Mouse (Mus musculus): Measurements from ENCODE around the gene Itpkb. TPM values are rescaled to one million over a fixed set of nuclear protein-coding genes. Genes with fewer than 3 reads are reported as not detected.
A peak's percentile ranks its signal among the peaks of the same experiment; 100 is the strongest.

The Itpkb gene
- polyA plus RNA-seq, 1 experiment from 2014 or later, result 14.5 TPM

DNA sequence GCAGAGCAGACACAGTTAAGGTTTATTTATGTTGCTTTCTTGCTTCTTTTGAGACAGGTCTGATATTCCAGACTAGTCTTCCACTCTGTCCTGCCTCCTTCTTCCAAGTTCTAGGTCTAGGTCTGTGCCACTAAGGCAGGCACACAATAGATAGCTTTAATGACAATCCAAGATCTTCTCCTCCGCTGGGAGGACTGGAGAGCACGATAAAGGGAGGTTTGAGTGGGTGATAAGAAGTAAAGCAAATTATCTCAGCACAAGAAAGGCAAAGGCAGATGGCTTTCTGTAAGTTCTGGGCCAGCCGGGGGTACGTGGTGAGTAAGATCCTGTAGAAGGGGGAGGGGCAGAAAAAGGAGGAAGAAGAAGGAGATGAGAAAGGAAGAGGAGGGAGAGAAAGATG lies 12.8 kb upstream of the Itpkb start:
- 83% methylated on average over 4 of the region's 4 CpGs for WGBS
- ATAC-seq (ENCODE audit: insufficient number of reproducible peaks, insufficient read depth, low FRiP score, low TSS enrichment, low read depth), result no peak
- no peaks in the 10 kb centered on the region for H3K27me3 ChIP-seq
- H3K4me2 ChIP-seq, result no peak overlapping the region
- no peak overlapping the region for H3K4me3 ChIP-seq (replicated peaks)
- peaks cover 26% of the 10 kb centered on the region for H3K4me1 ChIP-seq (replicated peaks)
- no peaks in the 10 kb centered on the region for H3K36me3 ChIP-seq
- no peak overlapping the region for H3K9ac ChIP-seq (replicated peaks)
- no peaks in the 10 kb centered on the region for H3K9me3 ChIP-seq
- no peak overlapping the region for H3K27ac ChIP-seq

DNA sequence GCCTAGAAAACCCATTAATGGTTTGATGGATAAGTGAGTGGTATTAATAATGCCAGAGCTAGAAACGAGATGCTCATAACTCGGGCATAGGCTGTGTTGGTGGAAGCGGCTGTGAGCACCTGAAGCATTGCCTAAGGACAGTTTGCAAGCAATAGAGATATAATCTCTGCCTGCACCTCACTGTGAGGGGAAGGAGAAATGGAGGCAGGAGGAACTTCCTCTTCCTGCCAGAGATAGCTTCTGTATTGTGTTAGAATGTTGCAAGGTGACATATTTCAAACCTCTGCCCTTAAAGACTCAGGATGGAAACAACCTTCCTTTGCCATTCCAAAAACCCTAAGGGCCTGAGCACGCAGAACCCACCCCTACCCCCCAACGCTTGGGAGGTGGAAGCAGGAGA lies 11.9 kb upstream of the Itpkb start:
- Histone ChIP-seq H3K27ac (no peak overlapping the region), H3K9ac (replicated peaks) (no peak overlapping the region), H3K27me3 (no peaks in the 10 kb centered on the region), H3K9me3 (no peaks in the 10 kb centered on the region), H3K4me1 (replicated peaks) (peaks cover 18% of the 10 kb centered on the region), H3K4me3 (replicated peaks) (no peak overlapping the region), H3K36me3 (no peaks in the 10 kb centered on the region), H3K4me2 (no peak overlapping the region)
- 81% methylated on average over 5 of the region's 5 CpGs for WGBS
- no peak for ATAC-seq (ENCODE audit: insufficient number of reproducible peaks, insufficient read depth, low FRiP score, low TSS enrichment, low read depth)

DNA sequence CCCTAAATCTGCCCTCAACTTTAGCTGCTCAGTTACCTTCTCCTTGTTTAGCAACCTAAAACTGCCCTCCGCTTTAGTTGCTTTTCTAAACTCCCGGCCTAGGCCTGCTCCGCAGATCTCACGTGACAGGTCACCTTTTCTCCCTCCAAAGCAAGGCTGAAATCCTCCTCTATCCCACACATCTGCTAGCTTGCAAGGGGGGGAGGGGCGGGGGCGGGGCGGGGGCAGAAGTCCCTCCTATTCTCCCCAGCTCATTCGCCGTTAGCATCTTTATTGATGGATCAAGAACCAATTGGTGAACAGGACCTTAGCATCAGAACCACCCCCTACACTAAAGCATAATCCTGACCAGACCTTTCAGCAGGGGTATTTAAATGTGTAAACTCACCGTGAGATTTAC lies 10.4 kb upstream of the Itpkb start:
- H3K36me3 ChIP-seq, result no peaks in the 10 kb centered on the region
- no peak overlapping the region for H3K27ac ChIP-seq
- peaks cover 9% of the 10 kb centered on the region; the same call in 1 of the 2 replicates for H3K4me1 ChIP-seq (replicated peaks)
- no peak overlapping the region for H3K4me3 ChIP-seq (replicated peaks)
- 7% methylated on average over 10 of the region's 10 CpGs for WGBS
- peak; percentile 89 for ATAC-seq (ENCODE audit: insufficient number of reproducible peaks, insufficient read depth, low FRiP score, low TSS enrichment, low read depth)
- H3K9ac ChIP-seq (replicated peaks), result no peak overlapping the region
- H3K9me3 ChIP-seq, result no peaks in the 10 kb centered on the region
- no peaks in the 10 kb centered on the region for H3K27me3 ChIP-seq
- peak overlapping the region; percentile 31 for H3K4me2 ChIP-seq

DNA sequence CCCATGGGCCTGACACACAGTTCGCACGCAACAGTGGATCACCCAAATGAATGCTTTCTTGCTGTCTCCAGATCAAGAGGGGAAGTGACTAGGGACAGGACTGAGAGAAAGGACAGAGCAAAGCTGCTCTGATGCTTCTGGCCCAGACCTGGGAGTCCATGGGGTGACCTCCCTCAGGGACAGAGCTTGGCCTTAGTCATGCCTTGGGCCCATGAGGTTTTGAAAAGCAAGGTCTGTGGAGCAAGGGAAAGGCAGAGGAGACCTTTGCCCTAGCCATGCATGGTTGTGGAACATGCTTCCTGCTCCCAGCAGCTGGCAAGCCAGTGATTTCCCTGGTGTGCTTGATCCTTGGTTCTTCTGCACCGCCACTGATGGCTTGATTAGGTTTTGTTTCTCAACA lies 7.4 kb upstream of the Itpkb start:
- ATAC-seq (ENCODE audit: insufficient number of reproducible peaks, insufficient read depth, low FRiP score, low TSS enrichment, low read depth), result no peak
- 93% methylated on average over 3 of the region's 3 CpGs for WGBS
- no peak overlapping the region for H3K9ac ChIP-seq (replicated peaks)
- no peaks in the 10 kb centered on the region for H3K27me3 ChIP-seq
- no peaks in the 10 kb centered on the region for H3K36me3 ChIP-seq
- H3K4me3 ChIP-seq (replicated peaks), result no peak overlapping the region
- no peak overlapping the region for H3K4me2 ChIP-seq
- peaks cover 9% of the 10 kb centered on the region; the same call in 1 of the 2 replicates for H3K4me1 ChIP-seq (replicated peaks)
- H3K9me3 ChIP-seq, result no peaks in the 10 kb centered on the region
- H3K27ac ChIP-seq, result no peak overlapping the region

- H3K4me1 ChIP-seq (replicated peaks), result peaks cover 9% of the 10 kb centered on the region; the same call in 1 of the 2 replicates
- no peaks in the 10 kb centered on the region for H3K36me3 ChIP-seq
- no peak overlapping the region for H3K9ac ChIP-seq (replicated peaks)
- no peak overlapping the region for H3K4me3 ChIP-seq (replicated peaks)
- ATAC-seq (ENCODE audit: insufficient number of reproducible peaks, insufficient read depth, low FRiP score, low TSS enrichment, low read depth), result no peak
- H3K4me2 ChIP-seq, result no peak overlapping the region
- no peaks in the 10 kb centered on the region for H3K9me3 ChIP-seq
- H3K27ac ChIP-seq, result no peak overlapping the region
- no peaks in the 10 kb centered on the region for H3K27me3 ChIP-seq
- 91% methylated on average over 5 of the region's 5 CpGs for WGBS
These were observed 6.8 kb upstream of the Itpkb start for GRCm38 (mm10) chr1:180323491-180323890.

GRCm38 (mm10) chr1:180324271-180324670 lies 6.0 kb upstream of the Itpkb start:
- no peak for ATAC-seq (ENCODE audit: insufficient number of reproducible peaks, insufficient read depth, low FRiP score, low TSS enrichment, low read depth)
- Histone ChIP-seq H3K4me3 (replicated peaks) (no peak overlapping the region), H3K9me3 (no peaks in the 10 kb centered on the region), H3K27me3 (no peaks in the 10 kb centered on the region), H3K9ac (replicated peaks) (no peak overlapping the region), H3K4me1 (replicated peaks) (peaks cover 15% of the 10 kb centered on the region), H3K27ac (no peak overlapping the region), H3K4me2 (no peak overlapping the region), H3K36me3 (no peaks in the 10 kb centered on the region)
- WGBS, result 84% methylated on average over 4 of the region's 4 CpGs

DNA sequence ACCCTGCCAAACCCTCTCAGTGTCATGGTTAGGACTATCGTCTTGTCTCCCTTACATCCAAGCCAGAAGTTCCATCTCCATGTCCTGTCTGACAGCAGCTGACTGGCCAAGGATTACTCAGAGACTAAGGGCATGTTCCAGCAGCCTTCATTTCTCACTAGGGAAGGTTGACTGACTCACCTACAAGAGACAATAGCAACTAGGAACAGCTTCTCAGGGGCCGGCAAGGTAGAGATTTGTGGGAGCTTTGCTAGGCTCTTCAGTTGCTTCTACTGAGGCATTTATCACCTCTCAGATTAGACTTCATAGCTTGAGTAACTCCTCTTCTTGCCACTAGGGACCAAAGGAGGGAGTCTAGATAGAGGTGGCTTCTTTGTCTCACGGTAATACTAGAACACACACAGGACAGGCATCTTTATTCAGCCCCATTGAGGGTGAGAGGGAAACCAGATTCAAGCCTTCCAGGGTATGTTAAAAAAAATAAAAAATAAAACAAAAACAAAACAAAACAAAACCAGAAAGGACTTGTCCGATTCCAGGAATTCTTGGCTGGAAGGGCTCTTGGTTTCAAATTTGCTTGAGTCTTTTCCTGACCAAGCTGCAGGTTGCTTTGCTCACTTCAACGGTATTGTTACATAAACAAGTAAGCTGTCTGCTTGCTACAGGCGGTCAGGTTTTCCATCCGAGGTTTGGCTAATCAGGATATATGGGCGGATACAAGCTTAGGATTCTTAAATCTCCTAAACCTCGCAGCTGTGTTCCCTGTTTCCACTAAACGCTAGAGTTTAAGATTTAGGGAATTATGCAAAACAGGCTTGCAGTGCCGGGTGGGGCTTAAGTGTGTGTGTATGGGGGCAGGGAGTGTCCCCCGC lies 1.3 kb upstream of the Itpkb start:
- Histone ChIP-seq H3K9me3 (no peaks in the 10 kb centered on the region), H3K4me1 (replicated peaks) (peaks cover 38% of the 10 kb centered on the region), H3K27me3 (peaks cover 13% of the 10 kb centered on the region; the same call in 1 of the 2 replicates), H3K4me3 (replicated peaks) (peak overlapping the region; percentile 19; the same call in 1 of the 2 replicates), H3K9ac (replicated peaks) (peak overlapping the region; percentile 27; the same call in 1 of the 2 replicates), H3K36me3 (peaks cover 12% of the 10 kb centered on the region), H3K27ac (peak overlapping the region; percentile 93), H3K4me2 (peak overlapping the region; percentile 100)
- no peak for ATAC-seq (ENCODE audit: insufficient number of reproducible peaks, insufficient read depth, low FRiP score, low TSS enrichment, low read depth)
- WGBS, result 19% methylated on average over 12 of the region's 12 CpGs

DNA sequence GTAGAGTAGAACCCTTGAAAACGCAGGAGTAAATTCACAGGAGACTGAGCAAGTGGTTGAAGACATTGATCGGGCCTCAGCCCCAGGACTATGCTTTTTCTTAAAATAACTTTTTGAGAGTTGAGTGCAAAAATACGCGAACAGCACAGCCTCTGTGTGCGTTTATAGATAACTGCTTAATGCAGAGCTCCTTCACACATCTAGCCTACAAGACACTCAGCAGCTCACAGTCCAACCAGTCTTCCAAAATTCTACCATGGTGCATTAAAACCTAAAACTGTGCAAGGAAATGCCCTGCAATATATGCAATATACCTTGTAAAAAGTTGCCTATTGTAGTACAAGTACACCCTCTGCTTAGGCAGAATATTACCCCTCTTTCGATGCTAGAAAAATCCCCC lies 579 bp upstream of the Itpkb start:
- peak overlapping the region; percentile 19 for H3K4me3 ChIP-seq (replicated peaks)
- H3K9ac ChIP-seq (replicated peaks), result peak overlapping the region; percentile 27; the same call in 1 of the 2 replicates

GRCm38 (mm10) chr1:180330707-180331545 lies 641 bp downstream of the Itpkb start:
- Histone ChIP-seq H3K9me3 (no peaks in the 10 kb centered on the region), H3K9ac (replicated peaks) (peak overlapping the region; percentile 91), H3K4me2 (peak overlapping the region; percentile 100), H3K4me1 (replicated peaks) (peaks cover 57% of the 10 kb centered on the region), H3K27me3 (peaks cover 13% of the 10 kb centered on the region; the same call in 1 of the 2 replicates), H3K27ac (peak overlapping the region; percentile 95), H3K36me3 (peaks cover 18% of the 10 kb centered on the region), H3K4me3 (replicated peaks) (peak overlapping the region; percentile 75)
- ATAC-seq (ENCODE audit: insufficient number of reproducible peaks, insufficient read depth, low FRiP score, low TSS enrichment, low read depth), result peak; percentile 49
- WGBS, result under 1% methylated on average over 58 of the region's 58 CpGs

More for the DNA sequence above, 579 bp upstream of the Itpkb start:
- H3K4me1 ChIP-seq (replicated peaks), result peaks cover 45% of the 10 kb centered on the region
- no peak for ATAC-seq (ENCODE audit: insufficient number of reproducible peaks, insufficient read depth, low FRiP score, low TSS enrichment, low read depth)
- peak overlapping the region; percentile 100 for H3K4me2 ChIP-seq
- H3K27ac ChIP-seq, result peak overlapping the region; percentile 93
- 15% methylated on average over 6 of the region's 6 CpGs for WGBS
- peaks cover 13% of the 10 kb centered on the region; the same call in 1 of the 2 replicates for H3K27me3 ChIP-seq
- H3K36me3 ChIP-seq, result peaks cover 18% of the 10 kb centered on the region
- H3K9me3 ChIP-seq, result no peaks in the 10 kb centered on the region

DNA sequence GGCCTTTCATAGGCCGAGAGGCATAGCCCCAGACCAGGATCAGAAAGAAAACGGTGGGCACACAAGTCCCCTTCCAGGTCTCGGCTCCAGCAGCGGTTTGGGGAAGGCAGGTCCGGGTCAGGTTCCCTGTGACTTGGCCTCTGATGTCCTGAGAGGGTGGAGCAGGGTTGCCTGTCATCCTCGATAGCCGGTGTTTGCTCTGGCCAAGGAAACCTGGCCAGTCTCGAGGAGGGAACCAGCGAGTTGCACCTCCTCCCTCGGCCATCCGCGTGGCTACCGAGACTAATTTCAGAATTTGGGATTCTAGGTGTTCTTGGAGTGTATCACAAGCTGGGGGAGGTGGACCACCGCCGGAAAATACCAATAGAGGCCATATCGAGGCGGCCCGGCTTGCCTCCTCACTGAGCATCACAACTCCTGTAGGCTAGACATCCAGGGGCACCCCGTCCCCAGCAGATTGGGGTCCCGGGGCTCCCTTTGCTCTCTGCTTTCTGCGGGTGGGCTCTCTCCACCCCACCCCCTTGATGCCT lies 1.3 kb downstream of the Itpkb start:
- WGBS, result under 1% methylated on average over 21 of the region's 21 CpGs
- Histone ChIP-seq H3K4me2 (peak overlapping the region; percentile 100), H3K27ac (peak overlapping the region; percentile 95), H3K36me3 (peaks cover 22% of the 10 kb centered on the region), H3K9me3 (no peaks in the 10 kb centered on the region), H3K27me3 (peaks cover 13% of the 10 kb centered on the region; the same call in 1 of the 2 replicates), H3K4me3 (replicated peaks) (peak overlapping the region; percentile 75), H3K9ac (replicated peaks) (peak overlapping the region; percentile 91), H3K4me1 (replicated peaks) (peaks cover 64% of the 10 kb centered on the region)
- ATAC-seq (ENCODE audit: insufficient number of reproducible peaks, insufficient read depth, low FRiP score, low TSS enrichment, low read depth), result no peak
